Mouse (Mus musculus) heart, adult 2 months (tissue): ENCODE measurements around the gene Farsa. TPM values are rescaled to one million over a fixed set of nuclear protein-coding genes. Genes with fewer than 3 reads are reported as not detected.

Experiments used
- DNase-seq, 2 experiments: peaks; one replicate each; pipeline ENCODE4 v3.0.0; 2021
- H3K27ac ChIP-seq: fragments of 200-600 bp; 2 replicates; pipeline ENCODE4 v1.8.1; 2022
- H3K27me3 ChIP-seq: fragments of 200-500 bp; 2 replicates; pipeline ENCODE4 v1.6.1; 2012; ENCODE audit warnings: mild to moderate bottlenecking, low read length, inconsistent platforms, mixed read lengths; ENCODE audit not compliant: control insufficient read depth, insufficient read depth
- H3K36me3 ChIP-seq: fragments of 200-500 bp; 2 replicates; pipeline ENCODE4 v1.6.1; 2012; ENCODE audit warnings: low read length, inconsistent platforms; ENCODE audit not compliant: control insufficient read depth, insufficient read depth
- H3K4me1 ChIP-seq: fragments of 200-500 bp; 2 replicates; pipeline ENCODE4 v1.6.1; 2011; ENCODE audit warnings: low read length; ENCODE audit not compliant: control insufficient read depth, insufficient read depth
- H3K4me3 ChIP-seq: fragments of 200-600 bp; 2 replicates; pipeline ENCODE4 v1.8.1; 2022
- H3K79me2 ChIP-seq: fragments of 200-500 bp; replicated peaks from 2 replicates; pipeline ENCODE4 v1.6.1; 2012; ENCODE audit warnings: mild to moderate bottlenecking, inconsistent platforms, low read length, moderate library complexity, mixed read lengths; ENCODE audit not compliant: control insufficient read depth, insufficient read depth
- H3K9ac ChIP-seq: fragments of 200-500 bp; 2 replicates; pipeline ENCODE4 v1.6.1; 2012; ENCODE audit warnings: low read depth, mild to moderate bottlenecking, control low read depth, inconsistent platforms, low read length, mixed read lengths
- CTCF ChIP-seq: fragments of 200-600 bp; IDR thresholded peaks from 2 replicates; pipeline ENCODE4 v1.8.1; 2022; ENCODE audit warnings: antibody characterized with exemption, mild to moderate bottlenecking, moderate library complexity
- EP300 ChIP-seq: fragments of 200-500 bp; IDR thresholded peaks from 2 replicates; pipeline ENCODE4 v1.6.1; 2011; ENCODE audit warnings: low read depth, low read length, control low read depth; ENCODE audit not compliant: insufficient read depth
- POLR2A ChIP-seq: fragments of 200-500 bp; IDR thresholded peaks from 2 replicates; pipeline ENCODE4 v1.6.1; 2011; ENCODE audit warnings: mild to moderate bottlenecking, low read depth, low read length, control low read depth; ENCODE audit not compliant: insufficient read depth
- WGBS: fragments of 180-500 bp; shearing (Covaris S2); methylation state at CpG from one replicate; pipeline ENCODE4 v1.1.7; 2018; 5-methylcytosine and 5-hydroxymethylcytosine counted together
- intact Hi-C: fragments of 180-260 bp; cut with DNase I; formaldehyde crosslinking; loops from one replicate; pipeline ENCODE4 v1.15.1; 2025
- polyA plus RNA-seq: library from polyadenylated mRNA; depleted of rRNA; stranded (reverse); fragments of >200 nt; gene quantifications from 2 replicates; pipeline ENCODE4 v1.2.3, GENCODE M21; 2012
- total RNA-seq, 2 experiments: library from RNA; stranded (reverse); gene quantifications; 2 replicates each; pipeline ENCODE4 v1.2.3; 2021

Farsa gene
- total and polyA plus RNA-seq, 3 experiments, result 21.8 to 32.5 (median 24.5) TPM

DNA sequence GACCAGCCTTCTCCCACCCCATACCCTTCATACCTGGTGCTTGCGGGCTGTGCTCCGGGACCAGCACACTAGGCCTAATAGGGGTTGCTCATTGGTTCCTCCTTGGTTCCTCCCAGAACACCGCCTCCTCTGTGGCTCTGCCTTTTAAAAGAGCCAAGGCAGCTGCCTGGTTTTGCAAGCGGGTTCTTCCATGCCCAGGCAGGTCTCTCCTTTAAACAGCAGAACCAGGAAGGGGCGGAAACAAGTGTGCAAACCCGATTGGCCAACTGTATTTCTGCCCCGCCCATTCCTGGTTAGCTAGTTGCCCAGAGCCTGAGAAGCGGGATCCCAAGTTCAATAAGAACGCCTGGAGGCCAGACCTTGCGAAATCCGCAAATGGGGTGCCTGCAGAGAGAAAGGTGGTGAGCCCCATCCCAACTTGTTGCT lies 36.9 kb downstream of the Farsa start, which contains the start of gene Gcdh:
Gcdh (minus strand) TSS at position 213 of the 426 bp plus-strand sequence.
- TF ChIP-seq POLR2A, result peak; percentile 76
- 0 out of 2 replicates have a peak, but pooled peaks have one; percentile 56 for TF ChIP-seq EP300
- no peak for TF ChIP-seq CTCF
- Histone ChIP-seq H3K4me1 (no peaks in the 10 kb centered on the region), H3K27ac (peak within 1 kb of the TSS; percentile 76), H3K79me2 (no peaks in the 10 kb centered on the region), H3K36me3 (no peaks in the 10 kb centered on the region), H3K27me3 (no peaks in the 10 kb centered on the region), H3K9ac (peak within 1 kb of the TSS; percentile 64), H3K4me3 (peak within 1 kb of the TSS; percentile 67)
- under 1% methylated on average over 11 of the region's 11 CpGs for WGBS
- intact Hi-C loops, result no loop called here
- peak; percentile 91 to 95 for DNase-seq

DNA sequence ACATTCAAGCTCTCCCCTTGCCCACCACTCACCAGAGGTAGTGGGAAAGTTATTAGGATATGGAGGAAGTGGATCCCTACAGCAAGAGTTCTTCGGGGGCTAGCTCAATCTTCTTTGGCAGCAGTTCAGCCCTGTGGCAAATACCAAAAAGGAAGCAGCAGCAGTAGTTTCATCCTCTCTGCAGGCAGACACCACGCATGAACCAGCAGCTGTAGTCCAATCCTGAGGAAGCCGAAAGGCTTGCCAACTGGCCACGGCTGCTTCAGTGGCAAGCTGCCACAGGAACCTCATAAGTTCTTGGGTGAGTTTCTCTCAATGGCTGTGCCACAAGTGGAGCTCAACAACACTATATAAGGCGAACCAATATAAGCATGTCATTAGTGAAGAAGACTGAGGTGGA lies 39.2 kb downstream of the Farsa start:
- intact Hi-C loops, result no loop called here
- TF ChIP-seq EP300 (no peak), CTCF (no peak), POLR2A (no peak)
- Histone ChIP-seq H3K79me2 (no peaks in the 10 kb centered on the region), H3K4me1 (no peaks in the 10 kb centered on the region), H3K9ac (no peak overlapping the region), H3K4me3 (no peak overlapping the region), H3K36me3 (no peaks in the 10 kb centered on the region), H3K27ac (no peak overlapping the region), H3K27me3 (no peaks in the 10 kb centered on the region)
- no peak for DNase-seq
- WGBS, result 79% methylated on average over 5 of the region's 5 CpGs

DNA sequence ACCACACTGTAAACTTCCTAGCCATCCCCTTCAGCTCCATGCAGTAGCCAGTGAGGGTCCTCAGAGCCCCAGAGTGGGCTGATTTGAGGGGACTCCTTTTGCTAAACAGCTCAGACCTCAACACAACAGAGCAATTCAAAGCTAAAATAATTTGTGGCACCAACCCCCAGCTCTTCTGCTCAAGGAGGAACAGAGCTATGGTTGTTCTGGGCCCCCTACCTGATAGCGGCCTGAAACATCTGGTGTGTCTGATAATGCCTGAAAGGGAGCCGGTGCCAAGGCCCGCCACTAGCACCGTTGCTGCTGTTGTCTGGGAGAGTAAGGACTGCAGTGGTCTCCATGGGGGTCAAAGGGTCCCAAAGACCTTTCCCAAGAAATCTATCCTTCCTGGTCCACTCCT lies 44.3 kb downstream of the Farsa start:
- 41% methylated on average over 4 of the region's 4 CpGs for WGBS
- Histone ChIP-seq H3K79me2 (no peaks in the 10 kb centered on the region), H3K9ac (no peak overlapping the region), H3K36me3 (no peaks in the 10 kb centered on the region), H3K4me1 (peaks cover 4% of the 10 kb centered on the region), H3K27ac (no peak overlapping the region), H3K27me3 (no peaks in the 10 kb centered on the region), H3K4me3 (no peak overlapping the region)
- TF ChIP-seq CTCF (no peak), POLR2A (no peak), EP300 (no peak)
- no peak for DNase-seq
- intact Hi-C loops, result loop anchor here (5.0 kb wide), 1 partner anchor 54 kb away; the partner anchor contains the start of gene Calr

DNA sequence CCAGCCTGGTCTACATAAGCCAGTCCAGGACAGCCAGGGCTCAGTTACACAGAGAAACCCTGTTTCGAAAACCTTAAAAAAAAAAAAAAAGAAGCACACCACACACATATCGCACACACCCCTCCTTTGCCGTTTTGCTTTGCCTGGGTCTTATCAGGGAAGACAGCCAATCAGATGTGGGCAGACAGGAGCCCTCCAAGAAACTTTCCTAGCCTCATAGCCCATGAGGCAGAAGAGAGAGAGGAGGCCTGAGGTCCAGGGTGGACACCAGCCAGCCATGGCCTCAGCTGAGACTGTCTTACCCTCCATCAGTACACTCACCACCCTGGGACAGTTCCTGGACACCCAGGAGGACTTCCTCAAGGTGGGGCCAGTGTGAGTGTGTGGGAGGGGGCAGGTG lies 45.0 kb downstream of the Farsa start, which contains the start of gene Klf1:
Klf1 (plus strand) TSS at position 177 of the 400 bp plus-strand sequence.
- Histone ChIP-seq H3K4me3 (peak within 1 kb of the TSS; percentile 76), H3K79me2 (no peaks in the 10 kb centered on the region), H3K27ac (peak within 1 kb of the TSS; percentile 75), H3K4me1 (peaks cover 4% of the 10 kb centered on the region), H3K9ac (peak within 1 kb of the TSS; percentile 80), H3K27me3 (no peaks in the 10 kb centered on the region), H3K36me3 (no peaks in the 10 kb centered on the region)
- 62% methylated on average over 3 of the region's 3 CpGs for WGBS
- TF ChIP-seq CTCF (no peak), EP300 (no peak), POLR2A (no peak)
- no peak for DNase-seq
- intact Hi-C loops, result loop anchor here (5.0 kb wide), 1 partner anchor 54 kb away; the partner anchor contains the start of gene Calr

DNA sequence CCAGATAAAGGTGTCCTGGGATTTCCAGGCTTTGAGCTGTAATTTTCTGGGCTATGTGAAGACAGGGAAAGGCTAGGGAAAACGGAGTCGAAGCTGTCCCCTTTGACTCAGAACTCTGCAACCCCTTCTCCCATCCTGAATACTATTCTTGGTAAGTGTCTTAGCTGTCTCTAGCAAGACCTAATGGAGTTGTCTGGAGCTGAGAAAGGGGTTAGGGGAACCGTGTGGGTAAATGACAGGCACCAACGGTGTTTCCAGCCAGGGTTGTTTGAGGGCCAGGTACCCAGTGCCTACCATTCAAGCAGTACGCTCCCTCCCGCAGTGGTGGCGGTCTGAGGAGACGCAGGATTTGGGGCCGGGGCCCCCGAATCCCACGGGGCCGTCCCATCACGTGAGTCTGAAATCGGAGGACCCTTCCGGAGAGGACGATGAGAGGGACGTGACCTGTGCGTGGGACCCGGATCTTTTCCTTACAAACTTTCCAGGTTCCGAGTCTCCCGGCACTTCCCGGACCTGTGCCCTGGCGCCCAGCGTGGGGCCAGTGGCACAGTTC lies 45.7 kb downstream of the Farsa start:
- 14% methylated on average over 24 of the region's 24 CpGs for WGBS
- H3K4me3 ChIP-seq, result peak overlapping the region; percentile 76
- H3K36me3 ChIP-seq, result no peaks in the 10 kb centered on the region
- H3K27ac ChIP-seq, result peak overlapping the region; percentile 75
- TF ChIP-seq POLR2A (no peak), CTCF (no peak), EP300 (no peak)
- H3K4me1 ChIP-seq, result peaks cover 4% of the 10 kb centered on the region
- H3K9ac ChIP-seq, result peak overlapping the region; percentile 80
- H3K27me3 ChIP-seq, result no peaks in the 10 kb centered on the region
- H3K79me2 ChIP-seq, result no peaks in the 10 kb centered on the region
- no peak for DNase-seq
- intact Hi-C loops, result loop anchor here (5.0 kb wide), 1 partner anchor 55 kb away; the partner anchor contains the start of gene Calr
